Mouse (Mus musculus): ENCODE results near the gene Nrde2.

- TF ChIP-seq EP300 (IDR thresholded peaks at IDR 0.05; ENCODE audit: low read depth) (no peak), CTCF (IDR thresholded peaks at IDR 0.05; ENCODE audit: low read depth) (no peak)
These were observed 28.3 kb downstream of the Nrde2 start for GRCm38 (mm10) chr12:100131167-100131566.
